Mouse (Mus musculus) right cerebral cortex, postnatal 4 days (tissue): ENCODE data around the gene Megf11.
A peak's percentile ranks its signal among the peaks of the same experiment; 100 is the strongest.

Experiments used
- DNase-seq: peaks from one replicate; pipeline ENCODE4 v3.0.0-alpha.2; 2022

The Megf11 gene

DNA sequence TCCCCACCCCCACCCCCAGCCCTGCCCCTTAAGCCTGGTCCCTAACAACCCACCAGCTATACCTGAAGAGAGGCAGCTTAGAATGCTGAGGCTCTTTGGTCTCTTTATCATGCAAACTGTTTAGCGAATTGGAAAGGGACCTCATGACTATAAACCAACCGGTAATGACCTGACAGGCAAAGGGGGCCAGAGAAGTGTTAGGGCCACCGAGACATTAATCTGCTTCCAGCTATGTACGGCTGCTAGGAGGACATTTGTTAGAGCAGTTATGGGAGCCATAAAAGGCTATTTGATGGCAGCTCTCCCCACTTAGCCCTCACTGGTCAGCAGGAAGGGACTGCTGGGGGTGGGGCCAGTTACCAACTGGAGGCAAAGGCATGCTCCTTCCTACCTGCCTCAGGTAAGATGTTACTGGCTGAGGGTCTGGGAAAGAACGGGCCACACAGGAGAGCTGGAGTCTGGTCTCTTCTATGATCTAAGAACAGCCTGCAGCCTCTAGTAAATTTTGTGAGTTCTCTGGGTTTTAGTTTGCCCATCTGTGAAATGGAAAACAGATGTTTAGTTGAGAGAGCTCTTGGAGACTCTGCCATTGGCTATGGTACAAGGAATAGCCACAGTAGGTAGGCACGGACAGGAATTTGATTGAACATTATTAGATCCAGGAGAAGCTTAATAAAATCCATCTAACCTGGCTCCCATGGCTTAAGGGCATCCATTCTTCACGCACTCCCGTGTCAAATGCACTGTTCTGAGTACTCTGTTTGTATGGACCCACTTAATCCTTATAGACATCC lies 183.2 kb downstream of the Megf11 start:
- no peak for DNase-seq

- no peak for DNase-seq
Measured at GRCm38 (mm10) chr9:64570448-64570847, 185.0 kb downstream of the Megf11 start.

DNA sequence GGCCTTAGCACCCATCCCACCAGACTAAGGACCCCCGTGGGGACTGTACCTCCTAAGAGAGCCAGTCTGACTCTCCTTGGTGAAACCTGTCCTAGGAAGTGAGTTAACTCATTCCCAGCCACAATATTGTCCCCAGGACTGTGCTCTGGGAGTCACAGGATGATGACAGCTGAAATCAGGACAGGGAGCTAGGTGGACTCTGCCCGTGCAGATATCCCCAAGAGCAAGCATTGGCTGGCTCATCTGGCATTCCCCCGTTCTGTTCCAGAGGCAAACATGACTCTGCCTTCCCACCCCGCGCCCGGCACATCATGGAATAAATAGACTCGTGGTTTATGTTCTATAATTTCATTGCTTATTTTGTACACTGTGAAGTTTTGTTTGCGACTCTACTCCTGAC lies 185.7 kb downstream of the Megf11 start:
- DNase-seq = no peak

GRCm38 (mm10) chr9:64572629-64573190 lies 187.3 kb downstream of the Megf11 start:
- DNase-seq = no peak

DNA sequence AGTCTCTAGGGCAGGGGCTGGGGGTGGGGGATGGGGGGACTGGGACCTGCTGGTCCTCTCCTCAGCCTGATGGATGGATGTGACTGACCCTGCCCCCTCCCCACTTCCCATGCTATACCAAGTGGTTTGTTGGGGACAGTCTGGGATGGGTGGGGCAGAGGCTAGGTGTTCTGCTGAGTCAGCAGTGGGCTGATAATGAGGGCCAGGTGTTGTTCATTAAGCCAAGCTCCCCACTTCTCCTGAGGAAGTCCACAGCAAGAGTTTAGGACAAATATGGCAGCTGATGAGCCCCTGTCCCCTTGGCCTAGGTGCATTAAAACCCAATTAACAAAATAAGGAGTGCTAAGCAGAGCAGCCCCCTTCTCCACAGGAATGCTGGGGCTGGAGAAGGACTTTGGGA lies 190.2 kb downstream of the Megf11 start:
- no peak for DNase-seq

DNA sequence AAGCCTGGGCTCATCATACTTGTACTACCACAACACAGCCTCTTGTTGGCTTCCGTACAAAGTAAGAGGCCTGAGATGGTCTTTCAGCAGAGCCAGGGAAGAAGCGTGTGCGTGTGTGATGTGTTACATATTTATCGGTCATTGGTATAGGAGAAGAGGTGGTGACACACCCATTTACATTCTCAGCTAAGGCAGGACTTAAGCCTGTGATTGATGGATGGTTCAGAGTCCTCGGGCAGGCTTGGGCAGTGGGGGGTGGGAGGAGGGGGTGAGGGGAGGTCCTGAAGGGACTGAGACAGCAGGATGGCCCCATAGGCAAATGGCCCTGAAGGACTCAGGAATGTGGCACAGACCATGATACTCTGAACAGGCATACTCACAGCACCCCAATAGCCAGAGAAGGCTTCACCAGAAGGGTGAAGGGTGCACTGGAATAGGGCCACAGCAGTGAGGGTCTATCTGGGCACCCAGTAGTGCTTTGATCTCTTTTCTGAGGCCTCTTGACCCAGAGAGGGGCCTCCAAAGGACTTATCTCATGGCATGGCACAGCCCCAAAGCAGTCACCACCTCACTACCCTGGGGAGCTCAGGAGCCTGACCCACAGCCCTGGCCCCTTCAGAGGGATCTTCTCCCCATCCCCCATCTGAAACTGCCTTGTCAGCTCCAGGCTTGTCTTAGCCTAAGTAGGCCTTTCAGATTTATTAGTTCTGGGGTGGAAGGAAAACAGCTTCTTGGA lies 190.9 kb downstream of the Megf11 start:
- no peak for DNase-seq

GRCm38 (mm10) chr9:64577156-64577555 lies 191.7 kb downstream of the Megf11 start:
- no peak for DNase-seq

GRCm38 (mm10) chr9:64578014-64578413 lies 192.6 kb downstream of the Megf11 start:
- DNase-seq = peak; percentile 25

DNA sequence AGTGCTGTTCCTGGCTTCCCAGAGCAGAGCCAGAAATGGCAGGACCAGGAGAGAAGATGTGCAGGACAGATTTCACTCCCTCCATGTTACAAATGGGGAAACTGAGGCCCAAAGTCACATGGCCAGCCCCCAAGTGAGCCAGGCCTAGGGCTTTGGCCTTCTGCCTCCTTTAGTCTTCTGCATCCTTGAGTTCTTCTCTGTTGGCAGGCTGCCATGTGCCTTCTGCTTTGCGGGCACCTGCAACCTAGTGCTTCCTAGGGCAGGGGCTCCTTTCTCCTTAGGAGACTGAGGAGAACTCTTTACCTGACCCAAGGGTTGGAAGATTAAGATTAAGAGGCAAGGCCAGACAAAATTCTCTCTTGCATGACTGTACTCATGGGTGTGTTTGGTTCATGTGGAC lies 193.9 kb downstream of the Megf11 start:
- peak; percentile 21 for DNase-seq

- no peak for DNase-seq
Measured at GRCm38 (mm10) chr9:64586292-64586691, 200.9 kb downstream of the Megf11 start.

- no peak for DNase-seq
Measured at GRCm38 (mm10) chr9:64587991-64588390, 202.6 kb downstream of the Megf11 start.

DNA sequence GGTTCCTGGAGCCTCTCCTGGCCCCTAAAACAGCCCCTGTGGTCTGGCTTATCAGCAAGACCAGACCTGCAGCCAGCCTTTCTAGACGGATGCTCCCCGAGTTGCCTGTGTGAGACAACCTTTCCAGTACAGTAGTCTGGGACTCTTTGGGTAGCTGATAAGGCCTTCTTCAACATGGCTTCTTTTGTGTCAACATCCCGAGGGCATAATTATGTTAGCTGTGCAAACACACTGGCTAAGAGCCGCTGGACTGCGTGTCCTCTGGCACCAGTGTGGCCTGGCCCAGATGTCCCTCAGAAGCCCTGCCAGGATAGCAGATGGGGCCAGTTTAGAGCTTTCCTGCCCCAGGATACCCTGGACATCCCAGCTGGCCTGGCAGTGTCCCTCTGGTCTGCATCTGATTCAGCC lies 205.2 kb downstream of the Megf11 start:
- DNase-seq = no peak

DNA sequence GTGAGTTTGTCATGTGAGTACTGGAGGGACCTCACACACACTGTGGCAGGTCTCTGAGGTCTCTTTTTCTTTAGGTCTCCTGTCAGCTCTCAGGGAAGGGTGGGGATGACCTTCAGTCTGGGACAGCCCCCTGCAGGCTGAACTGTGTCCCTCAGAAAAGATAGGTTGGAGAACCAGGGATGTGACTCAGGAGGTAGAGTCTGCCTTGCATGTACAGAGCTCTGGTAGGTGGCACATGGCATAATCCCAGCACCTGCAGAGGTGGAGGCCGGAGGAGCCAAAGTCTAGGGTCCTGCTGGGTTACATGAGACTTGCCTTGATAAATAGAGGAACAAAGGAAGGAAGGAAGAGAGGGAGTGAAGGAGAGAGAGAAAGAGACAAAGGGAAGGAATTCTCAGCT lies 206.0 kb downstream of the Megf11 start:
- no peak for DNase-seq

DNA sequence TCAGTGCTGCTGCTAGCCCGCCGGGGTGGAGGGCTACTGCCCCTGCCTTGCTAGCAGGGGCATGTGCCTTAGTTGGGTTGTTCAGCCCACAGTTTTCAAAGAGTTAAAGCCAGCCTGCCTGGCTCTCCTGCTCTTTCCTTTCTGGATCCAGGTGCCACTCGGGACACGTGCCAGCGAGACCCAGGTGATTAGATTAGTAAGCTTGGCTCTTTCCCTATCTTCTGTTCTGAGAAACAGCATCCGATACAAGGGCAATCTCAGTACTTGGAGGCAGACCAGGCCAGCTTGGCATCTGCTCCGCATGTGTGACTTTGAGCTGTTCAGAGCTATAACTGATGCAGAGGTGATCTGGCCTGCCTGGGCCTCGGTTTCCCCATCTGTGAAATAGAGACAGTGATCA lies 209.0 kb downstream of the Megf11 start:
- no peak for DNase-seq

DNA sequence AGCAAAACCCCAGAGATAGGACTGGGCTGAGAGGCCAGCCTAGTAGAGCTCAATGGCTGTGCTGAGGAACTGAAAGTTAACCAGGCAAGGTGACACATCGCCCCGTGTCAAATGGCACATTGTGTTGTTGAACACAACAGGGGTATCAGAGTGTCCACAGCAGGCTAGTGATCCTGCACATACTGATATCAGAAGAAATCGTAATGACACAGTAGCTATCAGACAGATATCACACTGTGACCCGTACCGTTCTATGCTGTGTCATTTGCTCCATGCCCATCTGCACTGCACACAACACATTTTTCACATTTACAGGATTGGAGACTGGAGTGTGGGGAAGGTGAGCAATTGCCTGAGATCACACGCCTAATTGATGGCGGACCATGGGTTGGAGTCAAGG lies 213.0 kb downstream of the Megf11 start:
- DNase-seq = no peak

- no peak for DNase-seq
Measured at GRCm38 (mm10) chr9:64600731-64601130, 215.3 kb downstream of the Megf11 start.

GRCm38 (mm10) chr9:64602895-64603294 lies 217.5 kb downstream of the Megf11 start:
- no peak for DNase-seq

DNA sequence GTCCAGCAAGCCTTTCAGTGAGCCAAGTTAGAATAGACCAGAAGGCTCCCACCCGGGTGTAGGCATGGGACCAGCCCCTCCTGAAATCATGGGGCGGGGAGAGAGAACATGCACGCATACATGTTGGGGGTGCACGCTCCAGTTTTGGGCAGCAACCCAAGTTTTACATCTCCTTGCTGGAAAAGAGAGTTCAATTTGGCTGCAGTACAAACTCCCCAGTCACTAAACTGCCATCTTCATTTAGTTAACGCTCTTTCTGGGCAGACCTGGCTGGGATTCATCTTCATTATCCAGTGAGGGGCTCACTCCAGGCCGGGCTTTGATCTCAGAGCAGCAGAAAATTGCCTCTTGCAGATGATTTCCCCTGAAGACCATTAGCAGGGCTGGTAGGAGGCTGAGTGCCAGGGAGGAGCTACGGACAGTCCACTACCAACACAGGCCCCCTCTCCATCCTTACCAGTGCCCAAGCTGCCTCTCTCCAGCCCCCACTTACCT lies 218.8 kb downstream of the Megf11 start:
- peak; percentile 24 for DNase-seq

GRCm38 (mm10) chr9:64605077-64605714 lies 219.8 kb downstream of the Megf11 start:
- no peak for DNase-seq

GRCm38 (mm10) chr9:64605735-64606349 lies 220.4 kb downstream of the Megf11 start:
- peak; percentile 65 for DNase-seq

- DNase-seq = no peak
Measured at GRCm38 (mm10) chr9:64607049-64607448, 221.6 kb downstream of the Megf11 start.

GRCm38 (mm10) chr9:64609546-64609945 lies 224.1 kb downstream of the Megf11 start:
- DNase-seq = peak; percentile 68
